Mouse (Mus musculus) heart, postnatal 0 days (tissue): ENCODE results near the gene Mxi1.

ENCODE experiments used
- CTCF ChIP-seq: IDR thresholded peaks from 2 replicates; pipeline ENCODE4 v1.5.1; 2016; ENCODE audit warnings: antibody characterized with exemption, control low read depth, low read depth
- EP300 ChIP-seq: IDR thresholded peaks from 2 replicates; pipeline ENCODE4 v1.6.1; 2016; ENCODE audit warnings: antibody characterized with exemption, low read depth

- no peak for TF ChIP-seq CTCF
- no peak for TF ChIP-seq EP300
Measured at GRCm38 (mm10) chr19:53412149-53412848, 102.0 kb downstream of the Mxi1 start.
